In the genomic region with DNA sequence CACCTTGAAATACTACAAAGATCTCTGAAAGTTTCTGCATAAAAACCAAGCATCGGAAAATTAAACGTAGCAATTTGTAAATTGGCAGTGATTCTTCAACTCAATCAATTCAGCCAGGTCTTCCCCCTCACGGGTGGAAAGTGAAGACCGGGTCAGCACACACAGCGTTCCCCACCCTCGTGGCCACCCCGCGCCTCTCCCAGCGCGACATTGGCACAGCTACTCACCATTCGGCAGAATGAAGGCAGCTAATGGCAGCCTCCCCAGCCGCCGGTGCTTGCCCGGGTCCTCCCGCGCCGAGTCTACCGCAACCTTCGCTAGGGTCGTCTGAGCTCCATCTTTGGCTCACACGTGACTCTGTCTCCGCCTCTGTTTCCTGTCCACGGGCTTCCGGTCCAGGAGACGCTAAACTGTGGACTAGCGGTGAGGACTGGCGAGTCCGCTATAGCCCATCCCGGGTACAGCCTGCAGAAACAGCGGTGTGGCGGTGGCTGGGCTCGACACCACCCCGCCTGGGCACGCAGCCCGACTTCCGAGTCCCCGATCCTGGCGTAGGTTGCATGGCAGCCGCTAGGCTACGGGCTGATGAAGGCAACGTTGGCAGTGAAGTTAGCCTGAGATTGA, we compare ENCODE assay signal across 8 mouse cellular contexts. TPM values are rescaled to one million over a fixed set of nuclear protein-coding genes. Genes with fewer than 3 reads are reported as not detected.
DNase-seq lines count a peak whose midpoint lies in the region; ATAC-seq lines count a peak whose summit lies in the region.

A gene (minus strand): TSS at position 385 of the 624 bp plus-strand sequence.

- peaks cover 30% of the 10 kb centered on the region for H3K36me3 ChIP-seq in embryonic facial prominence, embryonic 10.5 days (replicated peaks)
- no peaks in the 10 kb centered on the region for H3K36me3 ChIP-seq in intestine, embryonic 16.5 days (ENCODE audit: control insufficient read depth, insufficient read depth, low read length)

- peak within 1 kb of the TSS; percentile 83 for H3K9ac ChIP-seq in intestine, embryonic 16.5 days (ENCODE audit: low read depth, low read length)

- peak within 1 kb of the TSS; percentile 83 for H3K4me3 ChIP-seq in embryonic facial prominence, embryonic 10.5 days
- peak within 1 kb of the TSS; percentile 72 for H3K4me3 ChIP-seq in intestine, embryonic 16.5 days (ENCODE audit: low read length)

- peak within 1 kb of the TSS; percentile 78 for H3K4me2 ChIP-seq in intestine, embryonic 16.5 days (ENCODE audit: low read depth, low read length)

- intact Hi-C loops in left cerebral cortex, postnatal 25 days (cut with DNase I) = loop anchor here (2.0 kb wide), 1 partner anchor 20 kb away; a partner anchor contains a TSS

- peak; percentile 97 for ATAC-seq in intestine, embryonic 16.5 days

- peak; percentile 92 for DNase-seq in adrenal gland, postnatal 14 days
- peak; percentile 90 for DNase-seq in embryonic facial prominence, embryonic 10.5 days (ENCODE audit: low spot score)
- no peak for DNase-seq in gonadal fat pad, adult 2 months (ENCODE audit: low read depth)
- DNase-seq in left cerebral cortex, postnatal 25 days (ENCODE audit: low spot score in 2 of 2) = peak; percentile 83 to 92
- peak; percentile 93 for DNase-seq in mesoderm, embryonic 11.5 days (ENCODE audit: low read depth, low spot score)
- peak; percentile 80 for DNase-seq in right cerebral cortex, postnatal 4 days
- peak; percentile 86 for DNase-seq in yolk sac, embryonic 10.5 days (ENCODE audit: low spot score)

- H3K4me1 ChIP-seq in embryonic facial prominence, embryonic 10.5 days = peaks cover 19% of the 10 kb centered on the region
- H3K4me1 ChIP-seq in intestine, embryonic 16.5 days (ENCODE audit: control insufficient read depth, insufficient read depth, low read length) = peaks cover 9% of the 10 kb centered on the region

- under 1% methylated on average over 41 of the region's 41 CpGs for WGBS in embryonic facial prominence, embryonic 10.5 days
- WGBS in intestine, embryonic 16.5 days = under 1% methylated on average over 41 of the region's 41 CpGs

- H3K27me3 ChIP-seq in embryonic facial prominence, embryonic 10.5 days (replicated peaks; ENCODE audit: low read depth, poor library complexity, severe bottlenecking) = no peaks in the 10 kb centered on the region
- peaks cover 3% of the 10 kb centered on the region; the same call in 1 of the 2 replicates for H3K27me3 ChIP-seq in intestine, embryonic 16.5 days (replicated peaks; ENCODE audit: control insufficient read depth, insufficient read depth, low read length)

- H3K9me3 ChIP-seq in embryonic facial prominence, embryonic 10.5 days = no peaks in the 10 kb centered on the region
- no peaks in the 10 kb centered on the region for H3K9me3 ChIP-seq in intestine, embryonic 16.5 days (ENCODE audit: control insufficient read depth, low read length)

- H3K27ac ChIP-seq in embryonic facial prominence, embryonic 10.5 days (replicated peaks) = peak within 1 kb of the TSS; percentile 93
- peak within 1 kb of the TSS; percentile 88 for H3K27ac ChIP-seq in intestine, embryonic 16.5 days (ENCODE audit: low read length)

RNA-seq across cellular contexts. Expression of the gene that starts here (rescaled TPM):
- total RNA-seq in adrenal gland, postnatal 14 days (2021) = 66.4 and 68.2 TPM in 2 replicates
- polyA plus RNA-seq in embryonic facial prominence, embryonic 10.5 days (2016; fragmentation: Nextera tagmentation; extraction: Ambion mirVana) = 119 and 120 TPM in 2 replicates
- polyA plus RNA-seq in gonadal fat pad, adult 2 months (2012; rRNA removed) = 28.8 and 45.0 TPM in 2 replicates
- 143 and 147 TPM in 2 replicates for polyA plus RNA-seq in intestine, embryonic 16.5 days (2015; fragmentation: Nextera tagmentation; extraction: Ambion mirVana)
- total RNA-seq in left cerebral cortex, postnatal 25 days (2021) = 10 to 100 TPM; 43.2 to 44.8 TPM
